Mouse (Mus musculus) megakaryocyte-erythroid progenitor cell, adult 5 weeks (primary cell): ENCODE data around the gene Herc4. TPM values are rescaled to one million over a fixed set of nuclear protein-coding genes. Genes with fewer than 3 reads are reported as not detected.

Experiments used
- polyA plus RNA-seq: library from polyadenylated mRNA; stranded (reverse); fragments of >175 nt; gene quantifications from 2 replicates; pipeline ENCODE4 v1.2.3, GENCODE M21; 2012

Gene Herc4
- polyA plus RNA-seq: 13.6 and 18.7 TPM in 2 replicates

DNA sequence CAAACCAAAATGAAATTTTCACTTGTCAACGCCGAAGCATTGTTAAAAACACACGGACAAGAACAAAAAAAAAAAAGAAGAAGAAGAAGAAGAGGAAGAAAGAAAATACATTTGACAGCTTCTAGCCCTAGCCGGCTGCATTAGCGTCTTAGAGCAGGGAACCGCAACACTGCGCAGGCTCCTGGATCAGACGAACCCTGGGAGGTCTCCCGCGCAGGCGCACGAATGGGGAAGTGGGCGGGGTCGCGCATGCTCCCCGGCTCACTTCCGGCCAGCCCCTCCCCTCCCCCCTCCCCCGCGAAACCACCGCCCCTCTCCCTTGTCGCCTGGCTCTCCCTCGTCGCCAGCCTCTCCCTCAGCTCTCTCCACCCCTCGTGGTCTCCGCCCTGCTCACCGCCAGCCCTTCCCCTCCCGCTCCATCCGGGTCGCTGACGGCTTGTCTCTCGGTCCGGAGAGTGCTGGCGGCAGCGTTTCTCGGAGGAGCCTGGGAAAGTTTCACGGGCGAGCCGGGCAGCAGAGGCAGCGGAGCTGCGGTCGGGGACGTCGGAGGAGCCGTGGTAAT lies at the start of gene Herc4:
Gene Herc4, plus strand, starts transcription at position 318 of the 562 bp plus-strand sequence.

DNA sequence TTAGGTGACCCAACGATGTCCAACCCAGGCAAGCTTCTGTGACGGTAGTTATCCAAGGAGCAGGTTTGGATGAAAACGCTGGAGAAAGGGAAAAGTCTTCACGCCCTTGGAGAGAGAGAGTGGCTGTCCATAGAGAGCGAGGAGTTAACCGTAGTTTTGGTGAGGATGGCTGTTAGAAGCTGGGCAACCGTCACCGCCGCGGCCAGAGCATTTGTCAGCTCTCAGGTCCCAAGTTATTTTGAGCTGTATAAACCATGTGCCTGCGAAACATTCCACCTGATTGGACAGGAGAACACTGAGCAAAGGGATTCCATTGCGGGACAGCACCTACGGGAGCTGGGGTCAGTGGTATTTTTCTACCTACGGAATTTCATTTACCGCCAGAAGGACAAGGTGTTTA lies 39.9 kb upstream of the Herc4 start, which contains the start of gene Mypn:
Gene Mypn, minus strand, starts transcription at position 225 of the 400 bp plus-strand sequence.

Other genes with a start within 250 kb of the Herc4 start
- gene Hnrnph3, start 219.6 kb upstream of the Herc4 start, polyA plus RNA-seq: 17.3 and 19.6 TPM in 2 replicates
- not detected in 2 replicates for gene Pbld2, start 219.5 kb upstream of the Herc4 start, polyA plus RNA-seq
- 0.12 TPM in 1 of 2 replicates, not detected in the other for gene Pbld1, start 183.6 kb upstream of the Herc4 start, polyA plus RNA-seq
- not detected in 2 replicates for gene Atoh7, start 144.2 kb upstream of the Herc4 start, polyA plus RNA-seq
- 0.03 TPM in 1 of 2 replicates, not detected in the other for gene Mypn, start 39.9 kb upstream of the Herc4 start, polyA plus RNA-seq
- gene Sirt1, start 137.9 kb downstream of the Herc4 start, polyA plus RNA-seq: 4.1 and 5.3 TPM in 2 replicates
- gene Dnajc12, start 138.6 kb downstream of the Herc4 start, polyA plus RNA-seq: 0.39 and 1.1 TPM in 2 replicates
- 0.21 TPM in 1 of 2 replicates, not detected in the other for gene Gm7075, start 178.0 kb downstream of the Herc4 start, polyA plus RNA-seq
- not detected in 2 replicates for gene Ctnna3, start 186.3 kb downstream of the Herc4 start, polyA plus RNA-seq